Mouse (Mus musculus): ENCODE measurements around the gene Gcnt2. TPM values are rescaled to one million over a fixed set of nuclear protein-coding genes. Genes with fewer than 3 reads are reported as not detected.
A peak's percentile ranks its signal among the peaks of the same experiment; 100 is the strongest.
"Not testable (repeated sequence)": the region's sequence is repeated elsewhere in the genome, so short reads cannot be mapped to it uniquely, and the experiment has no call there.

Gene Gcnt2
- polyA plus RNA-seq, 1 experiment from 2014 or later: 7.9 TPM

DNA sequence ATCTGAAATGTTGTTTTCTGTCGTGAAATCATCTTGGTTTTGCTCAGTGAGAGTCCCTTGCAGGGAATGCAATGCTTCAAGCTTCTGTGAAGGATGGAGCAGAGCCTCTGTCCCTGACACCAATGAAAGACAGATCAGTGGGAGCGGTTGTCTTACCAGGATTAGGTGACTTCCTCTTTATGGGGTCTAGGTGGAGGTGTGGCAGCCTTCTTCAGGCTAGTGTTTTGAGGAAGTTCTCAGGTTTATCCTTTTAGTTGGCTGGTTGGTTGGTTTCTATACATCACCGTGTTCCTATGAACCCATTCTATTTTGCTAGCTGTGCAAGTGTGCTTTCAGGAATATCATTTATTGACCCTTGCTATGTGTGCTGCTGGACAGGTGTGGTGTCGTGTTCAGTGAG lies 18.0 kb downstream of the Gcnt2 start:
- Histone ChIP-seq H3K9me3 (no peaks in the 10 kb centered on the region), H3K27me3 (replicated peaks) (no peaks in the 10 kb centered on the region), H3K4me1 (no peaks in the 10 kb centered on the region), H3K36me3 (no peaks in the 10 kb centered on the region), H3K4me2 (no peak overlapping the region), H3K9ac (no peak overlapping the region), H3K4me3 (replicated peaks) (no peak overlapping the region), H3K27ac (no peak overlapping the region)
- WGBS: 76% methylated on average over 4 of the region's 4 CpGs
- ATAC-seq (ENCODE audit: insufficient read depth, low FRiP score, low read depth): no peak

DNA sequence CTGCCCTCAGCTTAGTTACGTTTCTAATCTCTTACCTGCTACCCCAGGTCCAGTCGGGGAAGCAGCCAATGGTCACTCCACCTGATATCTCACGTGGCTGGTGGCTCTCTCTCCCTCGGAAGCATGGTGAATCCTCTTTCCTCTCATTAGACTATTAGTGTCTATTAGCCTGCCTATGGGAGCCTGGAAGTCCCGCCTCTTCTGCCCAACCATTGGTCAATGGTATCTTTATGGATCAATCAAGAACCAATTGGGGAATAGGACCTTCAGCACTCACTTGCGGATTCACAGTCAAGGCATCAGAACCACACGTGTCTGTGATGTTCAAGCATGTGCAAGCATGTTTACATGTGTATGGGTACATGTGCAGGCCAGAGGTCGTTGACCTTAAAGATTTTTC lies 21.0 kb downstream of the Gcnt2 start:
- no peak for ATAC-seq (ENCODE audit: insufficient read depth, low FRiP score, low read depth)
- Histone ChIP-seq H3K9me3 (no peaks in the 10 kb centered on the region), H3K9ac (no peak overlapping the region), H3K4me3 (replicated peaks) (no peak overlapping the region), H3K4me2 (no peak overlapping the region), H3K4me1 (no peaks in the 10 kb centered on the region; the same call in 1 of the 2 replicates), H3K36me3 (no peaks in the 10 kb centered on the region), H3K27ac (no peak overlapping the region), H3K27me3 (replicated peaks) (no peaks in the 10 kb centered on the region)
- 77% methylated on average over 8 of the region's 8 CpGs for WGBS

DNA sequence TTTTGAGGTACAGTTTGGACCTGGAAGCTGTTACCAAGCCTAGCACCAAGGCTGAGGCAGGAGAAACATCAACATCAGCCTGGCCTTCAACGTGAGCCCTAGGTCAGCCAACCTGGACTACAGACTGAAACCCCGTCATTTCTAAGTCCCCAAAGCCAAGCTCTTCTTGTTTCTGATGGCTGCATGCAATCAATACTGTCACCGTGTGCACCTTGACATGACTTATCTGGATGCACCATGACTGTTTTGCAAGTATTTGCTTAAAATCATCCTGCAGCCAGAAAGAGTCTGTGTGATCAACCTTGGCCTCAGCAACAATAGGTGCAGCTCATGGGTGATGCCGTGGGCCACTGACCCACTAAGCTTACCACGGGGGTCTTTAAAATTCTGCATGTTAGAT lies 23.1 kb downstream of the Gcnt2 start:
- Histone ChIP-seq H3K4me2 (no peak overlapping the region), H3K9ac (no peak overlapping the region), H3K27ac (no peak overlapping the region), H3K4me1 (no peaks in the 10 kb centered on the region; the same call in 1 of the 2 replicates), H3K27me3 (replicated peaks) (no peaks in the 10 kb centered on the region), H3K9me3 (no peaks in the 10 kb centered on the region), H3K4me3 (replicated peaks) (no peak overlapping the region), H3K36me3 (no peaks in the 10 kb centered on the region)
- WGBS: 75% methylated on average over 5 of the region's 5 CpGs
- ATAC-seq (ENCODE audit: insufficient read depth, low FRiP score, low read depth): no peak

DNA sequence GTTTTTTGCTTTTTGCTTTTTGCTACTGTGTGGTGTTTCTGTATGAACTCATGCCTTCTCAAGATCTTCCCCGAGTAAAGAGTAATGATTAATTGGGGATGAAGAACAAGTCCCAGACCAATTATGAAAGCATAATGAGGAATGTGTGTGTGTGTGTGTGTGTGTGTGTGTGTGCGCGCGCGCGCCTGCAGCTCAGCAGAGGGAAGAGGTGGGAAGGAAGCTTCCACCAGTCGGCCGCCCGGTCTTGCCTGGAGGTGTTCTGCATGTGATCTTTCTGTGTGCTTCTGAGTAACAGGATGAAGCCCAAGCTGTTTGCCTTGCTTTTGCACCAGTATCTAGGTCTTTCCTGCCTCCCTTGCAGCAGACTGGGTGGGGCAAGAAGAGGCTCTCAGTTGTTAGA lies 24.3 kb downstream of the Gcnt2 start:
- Histone ChIP-seq H3K27me3 (replicated peaks) (no peaks in the 10 kb centered on the region), H3K36me3 (no peaks in the 10 kb centered on the region), H3K4me1 (no peaks in the 10 kb centered on the region; the same call in 1 of the 2 replicates), H3K4me2 (no peak overlapping the region), H3K4me3 (replicated peaks) (no peak overlapping the region), H3K9ac (no peak overlapping the region), H3K9me3 (no peaks in the 10 kb centered on the region), H3K27ac (no peak overlapping the region)
- ATAC-seq (ENCODE audit: insufficient read depth, low FRiP score, low read depth): no peak
- WGBS: 77% methylated on average over 9 of the region's 9 CpGs

DNA sequence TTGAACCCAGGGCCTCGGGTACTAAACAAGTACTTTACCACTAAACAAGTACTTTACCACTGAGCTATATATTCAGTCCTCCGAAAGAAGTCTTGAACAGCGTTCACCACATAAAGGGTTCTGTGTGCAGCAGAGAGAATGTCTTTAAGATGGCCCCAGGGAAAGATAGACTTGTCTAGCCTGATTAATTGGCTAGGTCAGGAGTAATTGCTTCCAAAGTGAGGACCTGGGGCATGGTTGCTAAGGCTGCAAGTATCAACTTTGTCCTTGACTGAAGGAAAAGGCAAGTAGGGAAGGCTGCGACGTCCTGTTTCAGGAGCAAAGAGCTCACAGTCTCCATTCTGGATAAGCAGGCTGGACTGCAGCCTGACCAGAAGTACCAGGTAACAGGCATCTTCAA lies 25.3 kb downstream of the Gcnt2 start:
- Histone ChIP-seq H3K4me2 (no peak overlapping the region), H3K27me3 (replicated peaks) (no peaks in the 10 kb centered on the region), H3K4me1 (no peaks in the 10 kb centered on the region; the same call in 1 of the 2 replicates), H3K27ac (no peak overlapping the region), H3K9ac (no peak overlapping the region), H3K4me3 (replicated peaks) (no peak overlapping the region), H3K36me3 (no peaks in the 10 kb centered on the region), H3K9me3 (no peaks in the 10 kb centered on the region)
- 66% methylated on average over 5 of the region's 5 CpGs for WGBS
- no peak for ATAC-seq (ENCODE audit: insufficient read depth, low FRiP score, low read depth)

DNA sequence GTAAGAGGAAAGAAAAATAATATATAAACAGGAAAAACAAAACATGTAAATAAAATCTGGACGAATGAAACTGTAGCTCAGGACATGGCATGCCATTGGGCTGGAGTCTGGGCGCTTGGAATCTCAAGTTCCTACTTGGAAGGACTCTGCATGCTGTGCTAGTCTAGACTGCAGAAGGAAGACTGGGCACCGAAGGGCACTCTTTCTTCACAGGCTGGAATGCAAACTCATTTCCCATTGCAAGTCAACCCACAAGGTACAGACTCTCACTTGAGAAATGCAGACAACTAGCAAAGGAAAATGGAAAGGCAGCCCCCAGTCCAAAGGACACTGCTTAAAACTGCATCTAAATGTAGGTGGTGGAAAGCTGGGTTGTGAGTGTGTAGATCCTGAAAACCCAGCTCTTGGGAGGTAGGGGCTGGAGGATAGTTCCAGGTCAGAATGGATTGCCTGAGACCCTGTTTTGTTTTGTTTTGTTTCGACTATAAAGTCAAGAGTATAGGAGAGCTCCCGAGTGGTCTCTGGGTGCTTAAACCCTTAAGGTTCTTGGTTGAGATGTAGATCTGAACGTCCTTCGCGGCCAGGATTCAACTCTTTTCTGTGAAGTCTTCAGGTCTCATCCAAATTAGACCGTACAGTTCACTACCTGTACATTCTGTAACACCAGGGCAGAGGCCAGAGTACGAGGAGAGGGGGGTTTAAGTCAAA lies 26.5 kb downstream of the Gcnt2 start:
- WGBS: 43% methylated on average over 10 of the region's 10 CpGs
- ATAC-seq (ENCODE audit: insufficient read depth, low FRiP score, low read depth): no peak
- Histone ChIP-seq H3K9me3 (no peaks in the 10 kb centered on the region), H3K4me2 (peak overlapping the region; percentile 59), H3K27me3 (replicated peaks) (no peaks in the 10 kb centered on the region), H3K4me1 (no peaks in the 10 kb centered on the region; the same call in 1 of the 2 replicates), H3K36me3 (no peaks in the 10 kb centered on the region), H3K9ac (no peak overlapping the region), H3K4me3 (replicated peaks) (peak overlapping the region; percentile 32), H3K27ac (peak overlapping the region; percentile 16; the same call in 1 of the 2 replicates)

DNA sequence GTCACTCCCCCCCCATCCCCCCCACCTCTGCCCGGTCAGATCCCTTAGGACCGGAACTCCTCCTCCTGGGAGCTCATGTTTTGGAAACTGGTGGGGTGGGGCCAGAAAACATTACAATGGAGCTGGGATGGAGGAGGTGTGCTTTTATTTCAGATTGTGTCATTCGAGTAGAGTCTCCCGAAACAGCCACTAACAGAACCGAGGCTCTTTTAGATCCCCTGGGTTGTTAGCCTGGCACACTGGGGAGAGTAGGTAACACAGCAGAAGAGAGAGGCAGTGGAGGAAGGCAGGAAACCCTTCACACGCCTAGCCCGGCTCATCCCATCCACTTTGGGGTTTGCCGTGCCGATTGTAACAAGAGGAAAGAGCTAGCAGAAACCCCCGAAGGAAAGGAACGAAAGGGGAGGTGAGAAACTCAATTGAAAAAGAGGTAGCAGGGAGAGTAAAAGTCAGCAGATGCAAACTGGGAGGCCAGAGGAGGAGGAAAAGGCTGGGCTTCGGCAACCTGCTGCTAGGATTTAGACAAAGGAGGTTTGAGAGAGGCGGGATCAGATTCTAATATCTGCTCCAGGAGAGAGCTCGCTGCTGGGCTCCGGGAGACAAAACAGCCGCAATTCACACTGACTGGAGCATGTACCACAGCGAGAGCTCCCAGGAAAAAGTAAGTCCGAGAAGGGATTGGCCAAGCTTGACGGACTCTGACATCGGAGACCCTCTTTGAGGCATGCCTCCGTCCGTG lies 27.3 kb downstream of the Gcnt2 start:
- H3K36me3 ChIP-seq: no peaks in the 10 kb centered on the region
- no peaks in the 10 kb centered on the region for H3K27me3 ChIP-seq (replicated peaks)
- 2% methylated on average over 22 of the region's 22 CpGs for WGBS
- H3K4me2 ChIP-seq: peak overlapping the region; percentile 59
- H3K9me3 ChIP-seq: no peaks in the 10 kb centered on the region
- H3K27ac ChIP-seq: peak overlapping the region; percentile 16
- H3K9ac ChIP-seq: no peak overlapping the region
- no peak for ATAC-seq (ENCODE audit: insufficient read depth, low FRiP score, low read depth)
- H3K4me1 ChIP-seq: no peaks in the 10 kb centered on the region; the same call in 1 of the 2 replicates
- H3K4me3 ChIP-seq (replicated peaks): peak overlapping the region; percentile 32

DNA sequence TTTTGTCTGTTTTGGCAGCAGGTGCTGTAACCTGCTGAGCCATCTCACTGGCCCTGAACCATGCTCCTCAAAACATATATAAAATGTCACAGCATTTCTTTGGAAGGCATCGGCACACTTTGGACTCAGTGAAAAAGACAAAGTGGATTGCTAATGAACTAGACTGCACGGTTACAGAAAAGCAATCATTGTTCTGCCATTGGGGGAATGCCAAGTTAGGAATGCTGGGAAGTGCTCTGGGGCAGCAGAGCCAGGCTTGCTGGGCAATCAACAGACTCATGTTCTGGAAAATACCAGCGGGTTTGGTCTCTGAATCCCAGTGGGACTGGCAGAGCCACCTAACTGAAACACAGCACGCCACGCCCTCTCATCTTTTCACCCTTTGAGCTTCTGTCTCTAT lies 31.0 kb downstream of the Gcnt2 start:
- Histone ChIP-seq H3K27ac (no peak overlapping the region), H3K27me3 (replicated peaks) (no peaks in the 10 kb centered on the region), H3K4me2 (no peak overlapping the region), H3K4me3 (replicated peaks) (no peak overlapping the region), H3K9me3 (no peaks in the 10 kb centered on the region), H3K9ac (no peak overlapping the region), H3K36me3 (no peaks in the 10 kb centered on the region), H3K4me1 (no peaks in the 10 kb centered on the region; the same call in 1 of the 2 replicates)
- 72% methylated on average over 5 of the region's 5 CpGs for WGBS
- no peak for ATAC-seq (ENCODE audit: insufficient read depth, low FRiP score, low read depth)

DNA sequence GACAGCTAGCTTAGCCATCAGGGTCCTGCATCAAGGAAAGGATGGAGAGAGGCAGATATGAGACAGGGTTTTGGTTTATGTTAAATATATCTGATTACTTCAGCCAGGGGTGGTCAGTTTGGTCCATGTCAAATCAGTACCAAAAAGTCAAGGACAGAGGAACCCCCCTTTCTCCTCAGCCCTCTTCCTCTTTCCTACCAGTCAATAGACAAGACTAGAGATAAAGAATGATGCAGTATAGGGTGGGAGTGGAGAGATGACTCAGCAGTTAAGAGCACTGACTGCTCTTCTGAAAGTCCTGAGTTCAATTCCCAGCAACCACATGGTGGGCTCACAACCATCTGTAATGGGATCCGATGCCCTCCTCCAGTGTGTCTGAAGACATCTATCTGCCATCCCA lies 31.8 kb downstream of the Gcnt2 start:
- not testable (repeated sequence) for H3K4me2 ChIP-seq; H3K4me1 ChIP-seq; H3K9me3 ChIP-seq; H3K36me3 ChIP-seq; H3K27ac ChIP-seq; H3K4me3 ChIP-seq (replicated peaks); H3K27me3 ChIP-seq (replicated peaks); ATAC-seq (ENCODE audit: insufficient read depth, low FRiP score, low read depth); H3K9ac ChIP-seq
- WGBS: 97% methylated on average over 1 of the region's 1 CpGs

DNA sequence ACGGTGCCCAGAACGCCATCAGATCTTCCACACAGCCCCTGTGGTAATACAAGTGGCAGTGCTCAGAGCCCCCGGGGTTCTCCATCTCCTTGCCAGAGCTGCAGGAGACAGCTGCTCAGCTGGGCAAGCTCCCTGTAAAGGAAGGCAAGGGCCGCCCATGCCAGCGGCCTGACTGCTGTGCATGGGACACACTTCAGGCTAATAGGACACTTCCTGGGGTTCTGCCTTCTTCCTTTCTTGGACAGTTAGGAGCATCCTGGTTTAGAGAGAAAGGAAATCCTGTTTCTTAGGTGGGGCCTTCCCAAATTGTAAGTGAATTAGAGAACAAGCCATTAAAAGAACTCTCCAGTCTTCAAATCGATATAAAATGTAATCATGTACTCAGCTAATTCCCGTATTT lies 32.5 kb downstream of the Gcnt2 start:
- H3K4me2 ChIP-seq: no peak overlapping the region
- H3K36me3 ChIP-seq: no peaks in the 10 kb centered on the region
- H3K4me3 ChIP-seq (replicated peaks): no peak overlapping the region
- H3K9ac ChIP-seq: no peak overlapping the region
- H3K27ac ChIP-seq: no peak overlapping the region
- ATAC-seq (ENCODE audit: insufficient read depth, low FRiP score, low read depth): no peak
- no peaks in the 10 kb centered on the region for H3K9me3 ChIP-seq
- H3K4me1 ChIP-seq: no peaks in the 10 kb centered on the region
- no peaks in the 10 kb centered on the region for H3K27me3 ChIP-seq (replicated peaks)
- 67% methylated on average over 7 of the region's 7 CpGs for WGBS

DNA sequence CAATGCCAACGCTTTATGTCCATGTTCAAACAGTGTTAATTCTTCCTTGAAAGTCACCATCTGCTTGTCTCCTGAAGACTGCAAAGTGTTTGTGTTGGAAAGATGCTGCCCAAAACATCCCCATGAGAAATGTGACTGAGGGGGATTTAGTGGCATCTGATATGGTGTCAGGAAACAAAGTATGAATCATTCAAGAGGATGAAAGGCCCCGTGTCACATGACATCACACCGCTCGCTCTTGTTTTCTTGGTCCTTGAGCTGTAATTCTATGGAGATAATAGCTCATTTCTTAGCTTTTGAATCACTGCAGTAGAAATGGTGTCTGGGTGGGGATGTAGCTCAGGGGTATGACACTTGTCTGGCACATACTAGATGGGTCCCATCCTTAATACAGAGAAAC lies 33.0 kb downstream of the Gcnt2 start:
- 64% methylated on average over 4 of the region's 4 CpGs for WGBS
- no peak overlapping the region for H3K4me2 ChIP-seq
- H3K36me3 ChIP-seq: no peaks in the 10 kb centered on the region
- no peaks in the 10 kb centered on the region for H3K9me3 ChIP-seq
- ATAC-seq (ENCODE audit: insufficient read depth, low FRiP score, low read depth): no peak
- no peak overlapping the region for H3K4me3 ChIP-seq (replicated peaks)
- H3K4me1 ChIP-seq: no peaks in the 10 kb centered on the region
- H3K9ac ChIP-seq: no peak overlapping the region
- H3K27me3 ChIP-seq (replicated peaks): no peaks in the 10 kb centered on the region
- no peak overlapping the region for H3K27ac ChIP-seq

DNA sequence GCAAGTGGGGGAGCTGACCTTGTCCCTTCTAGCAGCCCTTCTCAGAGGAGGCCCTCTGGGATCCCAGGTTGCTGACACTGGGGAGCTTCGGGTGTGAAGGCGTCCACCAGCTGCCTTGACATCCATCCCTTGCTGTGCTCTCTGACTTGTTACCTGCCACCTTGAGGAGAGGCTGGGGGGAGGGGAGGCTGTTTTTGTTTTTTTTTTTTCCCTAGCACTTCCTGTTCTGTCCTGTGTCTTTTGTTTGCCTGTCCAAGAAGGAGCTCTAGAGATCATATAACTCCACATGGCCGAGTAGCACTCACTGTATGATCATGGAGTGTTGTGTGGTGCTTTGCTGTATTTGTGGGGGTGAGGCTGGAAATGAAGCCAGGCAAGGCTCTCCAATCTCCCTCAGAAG lies 34.0 kb downstream of the Gcnt2 start:
- Histone ChIP-seq H3K27ac (no peak overlapping the region), H3K27me3 (replicated peaks) (no peaks in the 10 kb centered on the region), H3K9ac (no peak overlapping the region), H3K4me3 (replicated peaks) (no peak overlapping the region), H3K36me3 (no peaks in the 10 kb centered on the region), H3K4me2 (no peak overlapping the region), H3K4me1 (peaks cover 4% of the 10 kb centered on the region; the same call in 1 of the 2 replicates), H3K9me3 (no peaks in the 10 kb centered on the region)
- WGBS: 70% methylated on average over 3 of the region's 3 CpGs
- no peak for ATAC-seq (ENCODE audit: insufficient read depth, low FRiP score, low read depth)

Measured in stomach, embryonic 15.5 days (tissue).